Mouse (Mus musculus) limb, embryonic 14.5 days (tissue): ENCODE results near the gene Cebpe. TPM values are rescaled to one million over a fixed set of nuclear protein-coding genes. Genes with fewer than 3 reads are reported as not detected.

ENCODE experiments used
- ATAC-seq: fragments of 200-750 bp; cut with Nextera tagmentation; 2 replicates; pipeline ENCODE4 v1.8.0; 2017; ENCODE audit warnings: low read depth, moderate number of reproducible peaks, moderate TSS enrichment; ENCODE audit not compliant: low FRiP score
- DNase-seq: peaks from one replicate; pipeline ENCODE4 v3.0.0-alpha.2; 2015; ENCODE audit warnings: low spot score
- H3K27ac ChIP-seq: fragments of 300-500 bp; sonication (generic); replicated peaks from 2 replicates; pipeline ENCODE4 v1.5.1; 2014; ENCODE audit warnings: low read depth, mild to moderate bottlenecking, low read length, moderate library complexity, mixed read lengths
- H3K27me3 ChIP-seq: fragments of 300-500 bp; sonication (generic); 2 replicates; pipeline ENCODE4 v1.6.1; 2014; ENCODE audit warnings: low read length, mixed read lengths; ENCODE audit not compliant: control insufficient read depth, insufficient read depth
- H3K36me3 ChIP-seq: fragments of 300-500 bp; sonication (generic); 2 replicates; pipeline ENCODE4 v1.6.1; 2014; ENCODE audit warnings: mild to moderate bottlenecking, low read length, moderate library complexity, mixed read lengths; ENCODE audit not compliant: control insufficient read depth, insufficient read depth
- H3K4me1 ChIP-seq: fragments of 300-500 bp; sonication (generic); 2 replicates; pipeline ENCODE4 v1.6.1; 2014; ENCODE audit warnings: antibody characterized with exemption, low read length, mixed read lengths; ENCODE audit not compliant: control insufficient read depth, insufficient read depth
- H3K4me2 ChIP-seq: fragments of 300-500 bp; sonication (generic); replicated peaks from 2 replicates; pipeline ENCODE4 v1.6.1; 2014; ENCODE audit warnings: low read depth, mild to moderate bottlenecking, low read length, moderate library complexity; ENCODE audit not compliant: severe bottlenecking
- H3K4me3 ChIP-seq: fragments of 300-500 bp; sonication (generic); replicated peaks from 2 replicates; pipeline ENCODE4 v1.5.1; 2014; ENCODE audit warnings: low read length
- H3K9ac ChIP-seq: fragments of 300-500 bp; sonication (generic); 2 replicates; pipeline ENCODE4 v1.6.1; 2014; ENCODE audit warnings: mild to moderate bottlenecking, low read depth, low read length, moderate library complexity; ENCODE audit not compliant: severe bottlenecking
- H3K9me3 ChIP-seq: fragments of 300-500 bp; sonication (generic); 2 replicates; pipeline ENCODE4 v1.6.1; 2016; ENCODE audit warnings: low read length; ENCODE audit not compliant: control insufficient read depth
- POLR2A ChIP-seq: fragments of 200-500 bp; IDR thresholded peaks from 2 replicates; pipeline ENCODE4 v1.8.0; 2012; ENCODE audit warnings: inconsistent platforms, mild to moderate bottlenecking, moderate library complexity, borderline replicate concordance; ENCODE audit not compliant: insufficient read depth, insufficient read length; ENCODE audit errors: extremely low read depth
- WGBS: fragments of 180-500 bp; shearing (Covaris S2); extraction: QIAGEN DNeasy Blood & Tissue Kit; methylation state at CpG from one replicate; pipeline ENCODE4 v1.1.7; 2014; 5-methylcytosine and 5-hydroxymethylcytosine counted together
- polyA plus RNA-seq, 2 experiments: library from polyadenylated mRNA; depleted of rRNA in 1 of 2; stranded (reverse) in 1 of 2; unstranded in 1 of 2; fragments of >200 nt; fragmentation: Nextera tagmentation in 1 of 2; extraction: Ambion mirVana in 1 of 2; gene quantifications; 2 replicates each; pipeline versions ENCODE4 v1.2.1 to v1.2.3; 2012 to 2014

Cebpe gene
- polyA plus RNA-seq, 2 experiments: 0.23 to 0.30 TPM

DNA sequence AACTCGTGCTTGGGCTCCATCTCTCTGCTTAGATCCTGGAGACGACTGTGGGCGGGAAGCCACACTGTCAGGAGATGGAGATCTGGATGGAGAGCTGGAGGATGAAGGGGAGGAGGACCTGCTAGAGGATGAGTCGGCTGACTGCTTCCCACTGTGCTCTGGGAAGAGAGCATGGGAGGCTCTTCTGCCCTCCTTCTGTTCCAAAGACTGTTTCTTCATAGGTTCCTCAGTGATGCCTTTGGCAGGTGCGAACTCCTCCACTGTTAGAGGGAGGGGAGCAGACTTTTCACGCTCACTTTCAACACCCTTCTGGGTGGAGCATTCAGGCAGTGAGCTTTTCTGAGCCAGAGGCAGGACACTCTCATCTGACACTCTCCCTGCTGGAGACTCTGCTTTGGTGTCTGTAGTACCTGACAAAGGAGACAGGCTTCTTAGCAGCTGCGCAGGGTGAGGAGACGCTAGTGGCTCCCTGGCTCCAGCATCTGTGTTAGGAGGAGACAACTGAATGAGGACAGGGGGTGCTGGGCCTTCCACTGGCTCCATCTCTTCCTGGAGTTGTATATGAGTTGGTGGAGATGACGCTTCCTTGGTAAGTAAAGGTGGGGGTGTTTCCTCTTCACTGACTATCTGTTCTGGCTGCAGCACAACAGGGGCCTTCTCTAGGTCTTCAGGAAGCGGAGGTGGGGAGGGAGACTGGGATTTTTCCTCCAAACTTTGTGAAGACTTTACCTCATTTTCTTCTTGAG lies 47.3 kb downstream of the Cebpe start:
- Histone ChIP-seq H3K4me1 (no peaks in the 10 kb centered on the region), H3K9ac (no peak overlapping the region), H3K4me3 (no peak overlapping the region), H3K36me3 (peaks cover 96% of the 10 kb centered on the region), H3K27me3 (no peaks in the 10 kb centered on the region), H3K9me3 (no peaks in the 10 kb centered on the region), H3K27ac (no peak overlapping the region), H3K4me2 (no peak overlapping the region)
- no peak for DNase-seq
- ATAC-seq: no peak
- TF ChIP-seq POLR2A: no peak
- WGBS: 95% methylated on average over 10 of the region's 10 CpGs

Other genes with a start within 250 kb of the Cebpe start
- gene Lrp10, start 248.0 kb downstream of the Cebpe start, polyA plus RNA-seq (2012; rRNA removed): 45.7 and 55.7 TPM in 2 replicates
- gene Lrp10, start 248.0 kb downstream of the Cebpe start, polyA plus RNA-seq (2014; fragmentation: Nextera tagmentation; extraction: Ambion mirVana): 40.7 and 40.9 TPM in 2 replicates
- 1.7 TPM in 2 replicates for gene Rem2, start 236.1 kb downstream of the Cebpe start, polyA plus RNA-seq (2012; rRNA removed)
- 1.4 and 2.1 TPM in 2 replicates for gene Rem2, start 236.1 kb downstream of the Cebpe start, polyA plus RNA-seq (2014; fragmentation: Nextera tagmentation; extraction: Ambion mirVana)
- 72.7 and 77.0 TPM in 2 replicates for gene Prmt5, start 194.6 kb downstream of the Cebpe start, polyA plus RNA-seq (2012; rRNA removed)
- 68.5 and 74.3 TPM in 2 replicates for gene Prmt5, start 194.6 kb downstream of the Cebpe start, polyA plus RNA-seq (2014; fragmentation: Nextera tagmentation; extraction: Ambion mirVana)
- gene Haus4, start 157.6 kb downstream of the Cebpe start, polyA plus RNA-seq (2012; rRNA removed): 33.8 and 39.4 TPM in 2 replicates
- 45.1 and 46.8 TPM in 2 replicates for gene Haus4, start 157.6 kb downstream of the Cebpe start, polyA plus RNA-seq (2014; fragmentation: Nextera tagmentation; extraction: Ambion mirVana)
- gene Ajuba, start 134.6 kb downstream of the Cebpe start, polyA plus RNA-seq (2012; rRNA removed): 61.4 and 66.1 TPM in 2 replicates
- gene Ajuba, start 134.6 kb downstream of the Cebpe start, polyA plus RNA-seq (2014; fragmentation: Nextera tagmentation; extraction: Ambion mirVana): 18.1 and 24.2 TPM in 2 replicates
- 13.5 and 14.0 TPM in 2 replicates for gene 4931414P19Rik, start 106.2 kb downstream of the Cebpe start, polyA plus RNA-seq (2012; rRNA removed)
- 4.4 and 7.3 TPM in 2 replicates for gene 4931414P19Rik, start 106.2 kb downstream of the Cebpe start, polyA plus RNA-seq (2014; fragmentation: Nextera tagmentation; extraction: Ambion mirVana)
- gene Psmb5, start 94.2 kb downstream of the Cebpe start, polyA plus RNA-seq (2012; rRNA removed): 196 and 235 TPM in 2 replicates
- 357 and 375 TPM in 2 replicates for gene Psmb5, start 94.2 kb downstream of the Cebpe start, polyA plus RNA-seq (2014; fragmentation: Nextera tagmentation; extraction: Ambion mirVana)
- 0.01 and 0.09 TPM in 2 replicates for gene Psmb11, start 90.7 kb downstream of the Cebpe start, polyA plus RNA-seq (2012; rRNA removed)
- not detected in 2 replicates for gene Psmb11, start 90.7 kb downstream of the Cebpe start, polyA plus RNA-seq (2014; fragmentation: Nextera tagmentation; extraction: Ambion mirVana)
- not detected in 2 replicates for gene Gm17606, start 71.2 kb downstream of the Cebpe start, polyA plus RNA-seq (2012; rRNA removed)
- not detected in 2 replicates for gene Gm17606, start 71.2 kb downstream of the Cebpe start, polyA plus RNA-seq (2014; fragmentation: Nextera tagmentation; extraction: Ambion mirVana)
- 50.0 and 74.9 TPM in 2 replicates for gene Cdh24, start 70.8 kb downstream of the Cebpe start, polyA plus RNA-seq (2012; rRNA removed)
- gene Cdh24, start 70.8 kb downstream of the Cebpe start, polyA plus RNA-seq (2014; fragmentation: Nextera tagmentation; extraction: Ambion mirVana): 5.7 and 6.4 TPM in 2 replicates
- 75.3 and 82.3 TPM in 2 replicates for gene 1700123O20Rik, start 26.0 kb downstream of the Cebpe start, polyA plus RNA-seq (2012; rRNA removed)
- gene 1700123O20Rik, start 26.0 kb downstream of the Cebpe start, polyA plus RNA-seq (2014; fragmentation: Nextera tagmentation; extraction: Ambion mirVana): 86.9 and 90.2 TPM in 2 replicates
- 280 and 297 TPM in 2 replicates for gene Acin1, start 25.2 kb downstream of the Cebpe start, polyA plus RNA-seq (2012; rRNA removed)
- 99.4 and 118 TPM in 2 replicates for gene Acin1, start 25.2 kb downstream of the Cebpe start, polyA plus RNA-seq (2014; fragmentation: Nextera tagmentation; extraction: Ambion mirVana)
- gene Gm29776, start 13.3 kb downstream of the Cebpe start, polyA plus RNA-seq (2012; rRNA removed): 0.04 and 0.06 TPM in 2 replicates
- gene Gm29776, start 13.3 kb downstream of the Cebpe start, polyA plus RNA-seq (2014; fragmentation: Nextera tagmentation; extraction: Ambion mirVana): 0.21 TPM in 1 of 2 replicates, not detected in the other
- gene Slc7a8, start 69.8 kb upstream of the Cebpe start, polyA plus RNA-seq (2012; rRNA removed): 5.8 and 6.9 TPM in 2 replicates
- 4.5 and 4.7 TPM in 2 replicates for gene Slc7a8, start 69.8 kb upstream of the Cebpe start, polyA plus RNA-seq (2014; fragmentation: Nextera tagmentation; extraction: Ambion mirVana)
- not detected in 2 replicates for gene Rnf212b, start 102.0 kb upstream of the Cebpe start, polyA plus RNA-seq (2012; rRNA removed)
- not detected in 2 replicates for gene Rnf212b, start 102.0 kb upstream of the Cebpe start, polyA plus RNA-seq (2014; fragmentation: Nextera tagmentation; extraction: Ambion mirVana)
- gene Homez, start 158.8 kb upstream of the Cebpe start, polyA plus RNA-seq (2012; rRNA removed): 5.9 and 6.3 TPM in 2 replicates
- gene Homez, start 158.8 kb upstream of the Cebpe start, polyA plus RNA-seq (2014; fragmentation: Nextera tagmentation; extraction: Ambion mirVana): 9.0 and 9.2 TPM in 2 replicates
- gene Ppp1r3e, start 165.4 kb upstream of the Cebpe start, polyA plus RNA-seq (2012; rRNA removed): 7.0 and 8.0 TPM in 2 replicates
- 0.86 and 1.4 TPM in 2 replicates for gene Ppp1r3e, start 165.4 kb upstream of the Cebpe start, polyA plus RNA-seq (2014; fragmentation: Nextera tagmentation; extraction: Ambion mirVana)
- gene Bcl2l2, start 171.2 kb upstream of the Cebpe start, polyA plus RNA-seq (2012; rRNA removed): 44.4 and 46.6 TPM in 2 replicates
- gene Bcl2l2, start 171.2 kb upstream of the Cebpe start, polyA plus RNA-seq (2014; fragmentation: Nextera tagmentation; extraction: Ambion mirVana): 5.4 and 5.5 TPM in 2 replicates
- 0.16 and 1.7 TPM in 2 replicates for gene Gm20521, start 171.3 kb upstream of the Cebpe start, polyA plus RNA-seq (2012; rRNA removed)
- gene Gm20521, start 171.3 kb upstream of the Cebpe start, polyA plus RNA-seq (2014; fragmentation: Nextera tagmentation; extraction: Ambion mirVana): 0.19 TPM in 1 of 2 replicates, not detected in the other
- 476 and 495 TPM in 2 replicates for gene Pabpn1, start 180.3 kb upstream of the Cebpe start, polyA plus RNA-seq (2012; rRNA removed)
- gene Pabpn1, start 180.3 kb upstream of the Cebpe start, polyA plus RNA-seq (2014; fragmentation: Nextera tagmentation; extraction: Ambion mirVana): 137 and 147 TPM in 2 replicates
- gene Slc22a17, start 201.0 kb upstream of the Cebpe start, polyA plus RNA-seq (2012; rRNA removed): 403 and 594 TPM in 2 replicates
- gene Slc22a17, start 201.0 kb upstream of the Cebpe start, polyA plus RNA-seq (2014; fragmentation: Nextera tagmentation; extraction: Ambion mirVana): 57.9 and 64.3 TPM in 2 replicates
- 117 and 171 TPM in 2 replicates for gene Efs, start 214.0 kb upstream of the Cebpe start, polyA plus RNA-seq (2012; rRNA removed)
- gene Efs, start 214.0 kb upstream of the Cebpe start, polyA plus RNA-seq (2014; fragmentation: Nextera tagmentation; extraction: Ambion mirVana): 58.9 and 66.9 TPM in 2 replicates
- 0.31 and 0.77 TPM in 2 replicates for gene Il25, start 220.5 kb upstream of the Cebpe start, polyA plus RNA-seq (2012; rRNA removed)
- gene Il25, start 220.5 kb upstream of the Cebpe start, polyA plus RNA-seq (2014; fragmentation: Nextera tagmentation; extraction: Ambion mirVana): 0.19 TPM in 1 of 2 replicates, not detected in the other
- gene Cmtm5, start 224.1 kb upstream of the Cebpe start, polyA plus RNA-seq (2012; rRNA removed): 22.7 and 35.5 TPM in 2 replicates
- gene Cmtm5, start 224.1 kb upstream of the Cebpe start, polyA plus RNA-seq (2014; fragmentation: Nextera tagmentation; extraction: Ambion mirVana): 18.6 and 20.1 TPM in 2 replicates